Mouse (Mus musculus): ENCODE results near the gene H1f0. TPM values are rescaled to one million over a fixed set of nuclear protein-coding genes. Genes with fewer than 3 reads are reported as not detected.

The H1f0 gene
- polyA plus RNA-seq, 1 experiment from 2014 or later, result 160 TPM

GRCm38 (mm10) chr15:78989152-78990092 lies 38.8 kb upstream of the H1f0 start:
- no peak overlapping the region for H3K4me2 ChIP-seq (ENCODE audit: low read length)
- 89% methylated on average over 14 of the region's 14 CpGs for WGBS
- DNase-seq (ENCODE audit: low spot score) (no peak), ATAC-seq (replicated peaks; ENCODE audit: low FRiP score, low TSS enrichment, low read depth) (no peak)
- no peak overlapping the region for H3K4me3 ChIP-seq (ENCODE audit: low read depth, low read length)
- H3K27ac ChIP-seq (ENCODE audit: low read depth), result no peak overlapping the region
- H3K9me3 ChIP-seq (ENCODE audit: control insufficient read depth, low read length), result no peaks in the 10 kb centered on the region
- H3K4me1 ChIP-seq (replicated peaks; ENCODE audit: control insufficient read depth, insufficient read depth, low read length), result peaks cover 22% of the 10 kb centered on the region
- no peaks in the 10 kb centered on the region for H3K27me3 ChIP-seq (replicated peaks; ENCODE audit: control insufficient read depth, insufficient read depth, low read length)
- no peak overlapping the region for H3K9ac ChIP-seq (ENCODE audit: low read length)
- H3K36me3 ChIP-seq (ENCODE audit: control insufficient read depth, insufficient read depth, low read length), result peaks cover 71% of the 10 kb centered on the region

DNA sequence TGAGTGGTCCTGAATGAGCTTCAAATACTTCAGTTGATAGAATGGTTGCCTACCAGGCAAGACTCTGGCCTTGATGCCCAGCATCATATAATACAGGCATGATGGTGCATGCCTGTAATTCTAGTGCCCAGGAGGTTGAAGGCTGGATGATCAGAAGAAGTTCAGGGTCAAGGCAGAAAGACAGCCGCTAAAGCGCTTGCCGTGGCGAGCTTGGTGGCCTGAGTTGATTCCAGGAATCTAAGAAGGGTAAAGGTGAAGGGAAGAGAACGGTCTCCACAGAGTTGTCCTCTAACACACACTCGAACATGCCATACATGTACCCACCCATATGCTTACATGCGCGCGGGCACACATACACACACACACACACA lies 38.2 kb upstream of the H1f0 start:
- Histone ChIP-seq H3K4me1 (replicated peaks; ENCODE audit: control insufficient read depth, insufficient read depth, low read length) (peaks cover 15% of the 10 kb centered on the region), H3K27ac (ENCODE audit: low read depth) (no peak overlapping the region), H3K27me3 (replicated peaks; ENCODE audit: control insufficient read depth, insufficient read depth, low read length) (no peaks in the 10 kb centered on the region), H3K4me3 (ENCODE audit: low read depth, low read length) (no peak overlapping the region), H3K36me3 (ENCODE audit: control insufficient read depth, insufficient read depth, low read length) (peaks cover 77% of the 10 kb centered on the region), H3K4me2 (ENCODE audit: low read length) (no peak overlapping the region), H3K9me3 (ENCODE audit: control insufficient read depth, low read length) (no peaks in the 10 kb centered on the region), H3K9ac (ENCODE audit: low read length) (no peak overlapping the region)
- no peak for ATAC-seq (replicated peaks; ENCODE audit: low FRiP score, low TSS enrichment, low read depth)
- WGBS, result 94% methylated on average over 9 of the region's 9 CpGs
- DNase-seq (ENCODE audit: low spot score), result no peak

- no peak overlapping the region for H3K4me3 ChIP-seq (ENCODE audit: low read depth, low read length)
- 95% methylated on average over 25 of the region's 25 CpGs for WGBS
These were observed 37.2 kb upstream of the H1f0 start for GRCm38 (mm10) chr15:78990970-78991525.

GRCm38 (mm10) chr15:78992235-78992634 lies 36.0 kb upstream of the H1f0 start:
- Histone ChIP-seq H3K9me3 (ENCODE audit: control insufficient read depth, low read length) (no peaks in the 10 kb centered on the region), H3K9ac (ENCODE audit: low read length) (no peak overlapping the region), H3K27ac (ENCODE audit: low read depth) (no peak overlapping the region), H3K36me3 (ENCODE audit: control insufficient read depth, insufficient read depth, low read length) (peaks cover 96% of the 10 kb centered on the region), H3K4me2 (ENCODE audit: low read length) (no peak overlapping the region), H3K27me3 (replicated peaks; ENCODE audit: control insufficient read depth, insufficient read depth, low read length) (no peaks in the 10 kb centered on the region), H3K4me1 (replicated peaks; ENCODE audit: control insufficient read depth, insufficient read depth, low read length) (no peaks in the 10 kb centered on the region), H3K4me3 (ENCODE audit: low read depth, low read length) (no peak overlapping the region)
- 90% methylated on average over 7 of the region's 7 CpGs for WGBS
- DNase-seq (ENCODE audit: low spot score) (no peak), ATAC-seq (replicated peaks; ENCODE audit: low FRiP score, low TSS enrichment, low read depth) (no peak)

More at GRCm38 (mm10) chr15:78990970-78991525, 37.2 kb upstream of the H1f0 start:
- Histone ChIP-seq H3K9ac (ENCODE audit: low read length) (no peak overlapping the region), H3K4me1 (replicated peaks; ENCODE audit: control insufficient read depth, insufficient read depth, low read length) (peaks cover 10% of the 10 kb centered on the region), H3K27me3 (replicated peaks; ENCODE audit: control insufficient read depth, insufficient read depth, low read length) (no peaks in the 10 kb centered on the region), H3K27ac (ENCODE audit: low read depth) (no peak overlapping the region), H3K4me2 (ENCODE audit: low read length) (no peak overlapping the region), H3K36me3 (ENCODE audit: control insufficient read depth, insufficient read depth, low read length) (peaks cover 87% of the 10 kb centered on the region), H3K9me3 (ENCODE audit: control insufficient read depth, low read length) (no peaks in the 10 kb centered on the region)
- no peak for DNase-seq (ENCODE audit: low spot score)
- no peak for ATAC-seq (replicated peaks; ENCODE audit: low FRiP score, low TSS enrichment, low read depth)

- Histone ChIP-seq H3K9me3 (ENCODE audit: control insufficient read depth, low read length) (no peaks in the 10 kb centered on the region), H3K9ac (ENCODE audit: low read length) (no peak overlapping the region), H3K4me1 (replicated peaks; ENCODE audit: control insufficient read depth, insufficient read depth, low read length) (no peaks in the 10 kb centered on the region), H3K36me3 (ENCODE audit: control insufficient read depth, insufficient read depth, low read length) (peaks cover 96% of the 10 kb centered on the region), H3K27ac (ENCODE audit: low read depth) (no peak overlapping the region), H3K27me3 (replicated peaks; ENCODE audit: control insufficient read depth, insufficient read depth, low read length) (no peaks in the 10 kb centered on the region), H3K4me3 (ENCODE audit: low read depth, low read length) (no peak overlapping the region), H3K4me2 (ENCODE audit: low read length) (no peak overlapping the region)
- DNase-seq (ENCODE audit: low spot score) (no peak), ATAC-seq (replicated peaks; ENCODE audit: low FRiP score, low TSS enrichment, low read depth) (no peak)
- 95% methylated on average over 24 of the region's 24 CpGs for WGBS
These were observed 35.3 kb upstream of the H1f0 start for GRCm38 (mm10) chr15:78992925-78993324.

DNA sequence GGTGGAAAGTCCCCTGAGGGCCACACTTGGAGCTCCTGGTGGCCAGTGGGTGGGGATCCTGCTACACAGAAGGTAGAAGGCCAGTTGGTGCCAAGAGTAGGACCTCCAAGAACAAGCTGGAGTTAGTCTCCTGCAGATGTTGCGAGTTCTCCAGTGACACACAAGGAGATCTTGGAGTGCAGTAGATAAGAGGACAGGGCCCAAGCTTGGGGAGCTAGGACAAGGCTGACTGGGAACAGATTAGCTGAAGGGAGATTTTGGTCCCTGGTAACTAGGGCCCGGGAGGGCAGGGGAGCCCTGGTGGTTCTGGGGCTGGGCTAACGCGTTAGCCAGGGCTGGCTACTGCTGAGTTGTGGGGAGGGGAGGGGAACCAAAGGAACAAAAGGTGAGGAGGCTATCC lies 32.3 kb upstream of the H1f0 start:
- ATAC-seq (replicated peaks; ENCODE audit: low FRiP score, low TSS enrichment, low read depth) (no peak), DNase-seq (ENCODE audit: low spot score) (no peak)
- no peak overlapping the region for H3K4me2 ChIP-seq (ENCODE audit: low read length)
- no peaks in the 10 kb centered on the region for H3K4me1 ChIP-seq (replicated peaks; ENCODE audit: control insufficient read depth, insufficient read depth, low read length)
- no peak overlapping the region for H3K9ac ChIP-seq (ENCODE audit: low read length)
- no peak overlapping the region for H3K4me3 ChIP-seq (ENCODE audit: low read depth, low read length)
- peaks cover 94% of the 10 kb centered on the region for H3K36me3 ChIP-seq (ENCODE audit: control insufficient read depth, insufficient read depth, low read length)
- WGBS, result 98% methylated on average over 4 of the region's 4 CpGs
- H3K9me3 ChIP-seq (ENCODE audit: control insufficient read depth, low read length), result no peaks in the 10 kb centered on the region
- no peak overlapping the region for H3K27ac ChIP-seq (ENCODE audit: low read depth)
- H3K27me3 ChIP-seq (replicated peaks; ENCODE audit: control insufficient read depth, insufficient read depth, low read length), result no peaks in the 10 kb centered on the region

GRCm38 (mm10) chr15:78996663-78997062 lies 31.6 kb upstream of the H1f0 start:
- no peaks in the 10 kb centered on the region for H3K9me3 ChIP-seq (ENCODE audit: control insufficient read depth, low read length)
- 81% methylated on average over 3 of the region's 3 CpGs for WGBS
- no peak overlapping the region for H3K9ac ChIP-seq (ENCODE audit: low read length)
- ATAC-seq (replicated peaks; ENCODE audit: low FRiP score, low TSS enrichment, low read depth) (no peak), DNase-seq (ENCODE audit: low spot score) (no peak)
- H3K4me1 ChIP-seq (replicated peaks; ENCODE audit: control insufficient read depth, insufficient read depth, low read length), result no peaks in the 10 kb centered on the region
- H3K27ac ChIP-seq (ENCODE audit: low read depth), result no peak overlapping the region
- no peaks in the 10 kb centered on the region for H3K27me3 ChIP-seq (replicated peaks; ENCODE audit: control insufficient read depth, insufficient read depth, low read length)
- H3K4me3 ChIP-seq (ENCODE audit: low read depth, low read length), result no peak overlapping the region
- H3K4me2 ChIP-seq (ENCODE audit: low read length), result no peak overlapping the region
- H3K36me3 ChIP-seq (ENCODE audit: control insufficient read depth, insufficient read depth, low read length), result peaks cover 94% of the 10 kb centered on the region

- peaks cover 94% of the 10 kb centered on the region for H3K36me3 ChIP-seq (ENCODE audit: control insufficient read depth, insufficient read depth, low read length)
These were observed 29.9 kb upstream of the H1f0 start for GRCm38 (mm10) chr15:78998348-78998747.

More at GRCm38 (mm10) chr15:78998348-78998747, 29.9 kb upstream of the H1f0 start:
- no peak for DNase-seq (ENCODE audit: low spot score)
- WGBS, result 68% methylated on average over 8 of the region's 8 CpGs
- no peak for ATAC-seq (replicated peaks; ENCODE audit: low FRiP score, low TSS enrichment, low read depth)
- Histone ChIP-seq H3K4me3 (ENCODE audit: low read depth, low read length) (no peak overlapping the region), H3K27ac (ENCODE audit: low read depth) (no peak overlapping the region), H3K27me3 (replicated peaks; ENCODE audit: control insufficient read depth, insufficient read depth, low read length) (no peaks in the 10 kb centered on the region), H3K9ac (ENCODE audit: low read length) (no peak overlapping the region), H3K4me1 (replicated peaks; ENCODE audit: control insufficient read depth, insufficient read depth, low read length) (no peaks in the 10 kb centered on the region), H3K4me2 (ENCODE audit: low read length) (no peak overlapping the region), H3K9me3 (ENCODE audit: control insufficient read depth, low read length) (no peaks in the 10 kb centered on the region)

Data from intestine, embryonic 14.5 days (tissue).